Mouse (Mus musculus): ENCODE results near the gene Olfr867. TPM values are rescaled to one million over a fixed set of nuclear protein-coding genes. Genes with fewer than 3 reads are reported as not detected.

Gene Olfr867
- not detected for polyA plus RNA-seq (2017; shearing (Covaris generic))

DNA sequence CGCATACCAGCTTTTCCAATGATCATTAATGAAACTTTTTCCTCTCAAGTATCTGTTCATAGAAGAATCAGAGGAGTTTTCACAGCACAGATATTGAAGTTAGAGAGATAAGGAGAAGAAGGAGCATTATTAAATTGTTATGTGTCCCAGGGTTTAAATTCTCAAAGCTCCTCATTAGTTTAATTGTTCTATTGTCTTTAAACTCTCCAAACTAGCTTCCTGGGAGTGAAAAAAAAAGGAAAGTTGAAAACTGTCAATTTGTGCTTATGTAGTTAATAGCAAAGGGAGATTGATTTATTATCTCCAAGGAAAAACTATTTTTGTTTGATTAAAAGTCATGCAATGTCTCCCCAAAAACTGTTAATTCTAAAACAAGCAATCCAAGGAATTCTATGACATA is at the start of gene Olfr867:
Olfr867 (minus strand) TSS at position 101 of the 400 bp plus-strand sequence.

DNA sequence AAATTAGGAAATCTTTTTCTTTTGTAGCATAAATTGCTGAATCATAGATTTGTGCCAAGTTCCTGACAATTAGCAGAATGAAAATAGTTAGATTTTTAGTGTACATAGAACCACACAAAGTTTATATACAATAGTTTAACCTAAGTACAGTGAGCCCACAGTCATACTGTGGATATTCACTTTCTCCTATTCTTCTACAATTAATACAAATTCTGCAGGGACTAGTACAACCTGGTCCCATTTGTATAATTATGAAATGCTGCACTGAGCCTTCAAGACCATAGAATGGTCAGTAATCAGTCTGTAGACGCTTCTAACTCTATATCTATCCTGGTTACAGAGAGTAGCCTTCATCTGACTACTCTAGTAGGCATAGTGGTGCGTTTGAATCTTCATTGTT is 41.0 kb upstream of the Olfr867 start, which contains the start of gene Olfr868:
Olfr868 (plus strand) TSS at position 301 of the 400 bp plus-strand sequence.

DNA sequence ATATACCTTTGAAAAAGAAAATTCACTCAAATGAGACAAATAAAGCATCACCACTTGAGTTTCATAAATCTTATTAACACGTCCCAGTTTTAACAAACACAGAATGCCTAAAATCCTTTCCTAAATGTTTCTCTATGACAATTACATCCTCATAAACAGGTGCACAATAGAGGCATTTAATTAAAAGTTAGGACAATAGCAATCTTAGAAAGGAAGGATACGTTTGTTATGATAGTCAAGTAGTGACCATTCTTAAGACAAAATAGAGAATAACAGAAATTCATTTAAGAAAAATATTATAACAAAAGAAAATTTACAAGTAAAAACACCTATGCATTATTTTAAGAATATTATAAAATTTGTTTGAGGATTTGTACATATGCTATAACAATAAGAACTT is 29.4 kb downstream of the Olfr867 start, which contains the start of gene Olfr866:
Olfr866 (minus strand) TSS at position 101 of the 400 bp plus-strand sequence.

Other genes starting within 250 kb of the Olfr867 start
- 0.40 TPM for gene Olfr860, start 207.8 kb downstream of the Olfr867 start, polyA plus RNA-seq (2017; shearing (Covaris generic))
- gene Olfr862, start 169.6 kb downstream of the Olfr867 start, polyA plus RNA-seq (2017; shearing (Covaris generic)): not detected
- 1.3 TPM for gene Olfr77, start 140.7 kb downstream of the Olfr867 start, polyA plus RNA-seq (2017; shearing (Covaris generic))
- not detected for gene Olfr866, start 29.5 kb downstream of the Olfr867 start, polyA plus RNA-seq (2017; shearing (Covaris generic))
- gene Olfr868, start 41.1 kb upstream of the Olfr867 start, polyA plus RNA-seq (2017; shearing (Covaris generic)): not detected
- gene Olfr869, start 71.4 kb upstream of the Olfr867 start, polyA plus RNA-seq (2017; shearing (Covaris generic)): not detected
- not detected for gene Olfr870, start 116.5 kb upstream of the Olfr867 start, polyA plus RNA-seq (2017; shearing (Covaris generic))
- gene Olfr871, start 154.6 kb upstream of the Olfr867 start, polyA plus RNA-seq (2017; shearing (Covaris generic)): not detected
- not detected for gene Olfr872, start 179.6 kb upstream of the Olfr867 start, polyA plus RNA-seq (2017; shearing (Covaris generic))
- gene Olfr39, start 224.8 kb upstream of the Olfr867 start, polyA plus RNA-seq (2017; shearing (Covaris generic)): 0.80 TPM
- gene Olfr873, start 241.0 kb upstream of the Olfr867 start, polyA plus RNA-seq (2017; shearing (Covaris generic)): not detected

Data from effector memory CD4-positive, alpha-beta T cell, adult 5 months (primary cell).